Mouse (Mus musculus) c-Kit-positive CD71-positive TER-119-positive erythroid progenitor cells, embryonic 14.5 days (primary cell): ENCODE results near the gene Fam229a.
A peak's percentile ranks its signal among the peaks of the same experiment; 100 is the strongest.
"Not testable (repeated sequence)": the region's sequence is repeated elsewhere in the genome, so short reads cannot be mapped to it uniquely, and the experiment has no call there.

Source experiments
- DNase-seq: peaks from one replicate; pipeline ENCODE4 v3.0.0-alpha.2; 2013; ENCODE audit warnings: low spot score

Fam229a gene

DNA sequence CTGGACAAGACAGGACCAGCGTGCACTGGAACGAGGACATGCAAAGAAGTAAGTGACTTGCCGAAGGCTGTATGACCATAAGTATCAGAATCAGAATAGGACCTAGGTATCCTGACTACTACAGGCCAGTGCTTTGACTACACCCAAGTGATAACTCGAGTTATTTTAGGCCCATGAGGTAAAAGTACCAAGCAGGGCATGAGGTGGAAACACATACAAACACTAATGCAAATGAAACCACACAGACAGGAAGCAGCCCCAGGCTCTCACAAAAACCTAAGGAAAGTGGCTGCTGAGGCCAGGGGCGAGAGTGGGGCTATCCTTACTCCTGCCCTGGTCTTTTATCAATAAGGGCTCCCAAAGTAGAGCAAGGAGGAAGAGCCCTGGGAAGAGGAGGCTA, 34.3 kb downstream of the Fam229a start:
- no peak for DNase-seq

- DNase-seq: no peak
These were observed 34.9 kb downstream of the Fam229a start for GRCm38 (mm10) chr4:129525889-129526288.

DNA sequence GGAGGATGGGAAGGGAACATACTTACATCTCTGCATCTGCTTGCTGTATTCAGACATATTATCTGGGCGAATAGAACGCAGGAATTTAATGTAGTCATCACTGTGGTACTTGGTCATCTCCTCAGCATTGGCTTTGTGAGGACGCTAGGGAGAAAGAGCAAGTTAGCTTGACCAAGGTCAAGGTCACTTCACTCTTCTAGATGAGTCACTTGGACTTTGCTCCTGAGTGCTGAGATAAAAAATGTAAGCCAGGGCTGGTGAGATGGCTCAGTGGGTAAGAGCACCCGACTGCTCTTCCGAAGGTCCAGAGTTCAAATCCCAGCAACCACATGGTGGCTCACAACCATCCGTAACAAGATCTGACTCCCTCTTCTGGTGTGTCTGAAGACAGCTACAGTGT, 37.9 kb downstream of the Fam229a start:
- DNase-seq: not testable (repeated sequence)

GRCm38 (mm10) chr4:129540012-129540411, 49.0 kb downstream of the Fam229a start:
- peak; percentile 48 for DNase-seq
